In the genomic region with DNA sequence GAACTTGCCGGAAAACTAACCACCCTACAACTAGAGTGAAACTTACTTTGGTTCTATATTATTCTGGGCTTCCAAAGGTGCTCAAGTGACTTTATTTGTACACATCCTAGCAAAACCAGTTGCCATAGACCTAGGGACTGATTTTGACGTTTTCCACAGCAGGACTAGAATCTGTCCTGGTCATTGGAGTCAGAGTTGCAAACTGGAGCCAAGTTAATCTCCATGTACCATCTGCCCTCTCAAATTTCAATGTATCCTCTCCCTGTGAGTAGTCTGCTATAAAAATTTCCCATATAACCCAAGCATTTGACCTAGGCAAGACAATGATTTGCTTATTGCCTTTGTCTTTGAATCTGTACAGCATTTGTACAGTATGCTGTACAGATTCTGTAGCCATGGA, we compare ENCODE assay signal across 12 mouse cellular contexts.
DNase-seq lines count a peak whose midpoint lies in the region.
"Had no signal": no experiment of that assay in that cellular context is flagged by ENCODE, and none has a peak within 500 bp of the region (broad histone marks: within the 10 kb centered on the region; RNA-seq: fewer than 3 reads in every experiment).

No protein-coding gene starts in this region.

- peak; percentile 33 for DNase-seq in cerebellum, adult 11 months
- peak; percentile 42 to 59 for DNase-seq in cerebellum, adult 18-20 months
- peak; percentile 73 for DNase-seq in cerebellum, adult 9-11 months
- no peak for DNase-seq in adrenal gland, adult 8-10 months
- DNase-seq in retina, embryonic 14.5 days (ENCODE audit: low spot score), result no peak
- no peak for DNase-seq in frontal cortex, postnatal 10 days (ENCODE audit: low spot score in 2 of 2)
- DNase-seq: adrenal gland, adult 2 months; adrenal gland, postnatal 25 days; gastrocnemius, postnatal 10 days; gastrocnemius, postnatal 36 days; heart, adult 2 months; kidney, adult 2 months had no signal

Comparison
In these comparisons a context has a peak if more than half of its experiments do, and no peak if none do; other contexts are left out.
1. DNase-seq: peak in cerebellum, adult 11 months (single experiment), cerebellum, adult 18-20 months (2 of 2) and cerebellum, adult 9-11 months (single experiment); none in adrenal gland, adult 8-10 months (single experiment), retina, embryonic 14.5 days (single experiment) and frontal cortex, postnatal 10 days (0 of 2).